Mouse (Mus musculus) NIH3T3 (cell line): ENCODE measurements at regions not wholly inside any gene's neighbourhood (a gene's known extent, or its start where the extent isn't known, plus 50 kb on each side); places are given as distances from the start of the nearest gene placed in this dataset.
"Not testable (repeated sequence)": the region's sequence is repeated elsewhere in the genome, so short reads cannot be mapped to it uniquely, and the experiment has no call there.

Source experiments
- DNase-seq: peaks from one replicate; pipeline ENCODE4 v3.0.0-alpha.2; 2012; ENCODE audit warnings: low read depth

- DNase-seq: no peak
Measured at GRCm38 (mm10) chr6:103809986-103810341, 299.6 kb downstream of the Chl1 start.

DNA sequence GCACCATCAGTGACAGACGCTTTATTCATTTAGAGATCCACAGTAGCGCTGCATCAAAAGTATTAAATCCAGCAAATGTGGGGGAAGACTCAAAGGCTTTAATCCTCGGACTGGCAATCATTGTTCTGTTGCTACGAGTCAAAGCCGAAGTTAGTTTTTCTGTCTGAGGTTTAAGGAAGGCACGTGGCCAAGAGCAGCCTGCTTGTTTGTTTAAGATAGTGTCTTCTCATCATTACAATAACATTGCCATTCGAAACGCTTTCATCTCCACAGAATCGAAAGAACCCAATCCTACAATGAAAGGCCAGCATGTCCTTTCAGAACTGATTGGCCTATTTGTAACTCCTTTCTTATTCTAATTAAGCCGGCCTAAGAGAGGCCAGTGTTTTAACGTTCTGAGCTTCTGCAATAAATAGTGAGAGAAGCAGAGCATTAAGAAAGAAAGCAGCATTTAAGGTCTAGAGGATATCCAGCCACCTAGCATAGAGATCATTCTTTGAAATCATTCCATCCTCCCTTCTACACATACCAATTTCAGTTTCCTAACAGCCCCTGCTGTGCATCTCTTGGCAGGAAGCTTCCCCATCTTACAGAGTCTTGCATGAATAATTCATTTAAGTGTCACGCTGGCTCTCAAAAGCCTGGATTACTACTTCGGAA, 300.1 kb downstream of the Chl1 start:
- no peak for DNase-seq

GRCm38 (mm10) chr6:103816396-103816795, 306.0 kb downstream of the Chl1 start:
- DNase-seq: not testable (repeated sequence)

DNA sequence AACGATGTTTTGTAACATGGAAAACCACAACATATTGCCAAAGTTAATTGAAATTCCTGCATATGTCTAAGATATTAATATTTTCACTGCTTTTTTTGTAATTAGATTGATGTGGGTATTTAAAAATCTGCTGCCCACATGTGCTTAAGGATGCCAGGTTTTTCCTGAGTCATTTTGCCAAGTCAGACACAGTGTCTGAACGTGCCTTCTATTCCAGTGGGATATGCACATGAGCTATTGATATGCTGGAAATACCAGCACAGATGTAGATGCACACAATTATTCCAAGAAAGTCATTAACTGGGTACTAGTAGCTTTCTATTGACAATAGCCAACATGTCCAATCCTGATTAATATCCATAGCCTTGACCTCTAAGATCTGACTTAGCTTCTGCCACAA, 315.7 kb downstream of the Chl1 start:
- DNase-seq: no peak

DNA sequence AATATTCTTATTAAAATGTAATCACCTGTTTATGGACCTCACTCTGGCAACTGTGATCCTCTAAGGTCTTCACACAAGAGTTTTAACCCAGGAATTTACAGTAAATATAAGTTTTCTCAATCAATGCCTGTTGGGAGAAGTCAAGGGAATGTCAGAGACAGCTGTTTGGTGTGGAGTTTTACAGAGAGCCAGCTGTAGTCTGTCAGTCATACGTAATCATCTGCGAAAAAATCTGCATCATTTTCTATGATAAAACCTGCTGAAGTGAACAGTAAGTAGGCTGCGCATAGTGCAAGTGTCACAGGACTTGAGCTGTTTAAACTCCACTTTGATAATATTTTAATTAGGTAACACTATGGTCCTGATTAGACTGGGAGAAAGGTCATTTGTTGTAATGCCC, 317.2 kb downstream of the Chl1 start:
- DNase-seq: no peak

DNA sequence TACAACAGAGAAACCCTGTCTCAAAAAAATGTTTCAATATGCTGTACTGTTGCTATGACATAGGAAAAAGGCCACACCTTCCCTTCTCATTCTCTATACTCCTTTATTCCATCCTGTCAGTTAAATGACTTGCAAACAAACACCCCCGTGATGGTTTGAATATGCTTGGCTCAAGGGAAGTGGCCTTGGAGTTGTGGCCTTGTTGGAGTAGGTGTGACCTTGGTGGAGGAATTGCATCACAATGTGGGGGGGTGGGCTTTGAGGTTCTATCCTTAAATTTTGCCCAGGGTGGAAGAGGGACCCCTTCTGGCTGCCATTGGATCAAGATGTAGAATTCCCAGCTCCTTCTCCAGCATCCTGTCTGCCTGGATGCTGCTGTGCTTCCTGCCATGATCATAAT, 318.5 kb downstream of the Chl1 start:
- no peak for DNase-seq

GRCm38 (mm10) chr6:103832301-103832700, 321.9 kb downstream of the Chl1 start:
- DNase-seq: no peak

DNA sequence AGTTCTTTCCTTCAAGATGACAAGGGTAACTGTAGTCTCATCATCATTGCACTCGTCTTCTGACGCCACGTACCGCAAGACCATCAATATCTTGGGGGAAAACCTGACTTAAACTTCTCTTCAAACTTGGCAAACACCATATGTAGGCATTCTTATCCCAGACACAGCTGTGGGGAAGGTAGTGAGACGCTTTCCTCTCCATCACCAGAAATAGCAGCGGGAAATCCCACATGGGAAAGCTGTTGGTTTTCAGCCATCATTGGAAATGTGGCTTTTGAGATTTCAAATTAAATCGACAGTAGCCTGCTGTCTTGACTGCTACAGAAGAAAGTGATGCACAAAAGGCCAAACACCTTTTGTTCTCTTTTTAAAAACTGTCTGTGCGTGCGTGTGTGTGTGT, 322.4 kb downstream of the Chl1 start:
- DNase-seq: no peak

DNA sequence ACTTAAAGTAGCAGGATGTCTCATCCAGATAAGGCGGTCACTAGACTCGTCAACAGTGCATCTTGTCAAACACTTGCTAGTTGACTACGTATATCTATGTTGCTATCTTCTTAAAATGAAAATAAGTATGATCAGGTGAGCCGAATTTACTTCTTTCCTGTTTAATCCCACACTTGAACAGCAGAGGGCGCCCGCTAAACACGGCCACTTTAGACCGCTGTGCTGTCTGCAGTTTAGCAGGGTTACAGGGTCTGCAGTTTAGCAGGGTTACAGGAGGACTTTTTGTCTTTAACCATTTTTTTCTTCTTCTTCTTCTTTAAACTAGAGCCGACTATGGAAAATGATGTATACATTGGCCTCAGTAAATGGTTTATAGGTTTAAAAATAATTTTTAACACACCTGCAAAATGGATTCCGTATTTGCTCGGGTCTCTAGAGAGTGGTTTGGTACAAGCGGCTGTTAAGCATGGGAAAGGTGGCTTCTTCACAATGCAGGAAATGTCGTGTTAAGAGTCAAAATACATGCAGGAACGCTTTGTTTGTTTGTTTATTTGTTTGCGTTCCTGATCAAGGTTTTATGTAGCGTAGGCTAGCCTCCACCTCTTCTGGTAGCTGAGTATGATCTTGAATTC, 323.2 kb downstream of the Chl1 start:
- peak; percentile 65 for DNase-seq

GRCm38 (mm10) chr6:103834726-103835229, 324.4 kb downstream of the Chl1 start:
- no peak for DNase-seq

DNA sequence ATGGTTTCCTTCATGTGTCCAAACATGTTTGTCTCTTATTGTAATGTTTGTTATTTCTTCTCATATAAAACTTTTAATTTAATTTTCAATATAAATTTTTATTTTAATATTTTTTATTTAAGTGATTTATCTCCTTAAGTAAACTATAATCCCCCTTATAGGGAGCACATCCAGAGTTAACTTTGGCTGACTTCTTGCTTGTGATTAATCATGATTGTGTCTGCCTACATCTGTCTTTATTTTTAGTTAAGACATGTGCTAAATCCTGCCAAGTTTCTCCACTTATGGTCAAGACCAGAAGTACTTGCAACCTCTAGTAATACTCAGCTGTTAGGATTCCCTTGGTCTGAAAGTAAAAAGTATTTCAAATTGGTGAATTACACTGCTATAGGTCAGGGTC, 349.4 kb downstream of the Chl1 start:
- no peak for DNase-seq

DNA sequence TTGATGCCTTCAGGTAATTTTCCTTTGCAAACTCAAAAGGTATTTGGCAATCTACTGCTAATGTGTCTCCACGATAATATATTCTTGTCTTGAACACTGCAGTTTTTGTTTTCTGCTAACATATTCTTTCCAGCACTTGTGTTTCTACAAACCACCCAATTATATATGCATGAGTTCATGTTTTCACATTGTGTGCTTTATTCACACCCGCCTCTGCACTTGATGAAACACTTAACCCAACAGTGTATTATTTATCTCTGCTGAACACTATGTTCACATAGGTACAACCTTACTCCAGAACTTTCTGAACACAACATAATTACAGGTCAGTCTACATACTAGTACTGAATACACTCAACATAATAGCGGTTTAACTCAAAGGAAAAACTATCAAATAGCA, 383.1 kb downstream of the Chl1 start:
- no peak for DNase-seq

DNA sequence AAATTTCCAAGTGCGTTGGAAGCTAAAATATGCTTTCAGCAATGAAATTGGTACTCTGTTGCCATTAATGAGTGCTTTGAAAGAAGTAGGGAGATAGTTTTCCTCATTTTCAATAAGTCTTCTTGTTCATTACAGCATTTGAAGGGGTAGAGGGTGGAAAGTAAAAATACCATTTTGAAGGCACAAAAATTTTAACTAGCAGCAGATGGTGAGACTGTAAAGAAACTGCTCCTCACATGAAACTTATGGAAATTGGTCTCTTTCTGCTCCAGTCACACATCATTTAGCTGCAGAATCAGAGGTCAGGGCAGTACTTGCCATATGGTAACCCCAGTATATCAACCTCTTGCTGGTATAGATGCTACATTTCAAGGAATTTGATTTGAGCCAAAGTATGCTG, 414.1 kb downstream of the Chl1 start:
- DNase-seq: no peak

- DNase-seq: no peak
Measured at GRCm38 (mm10) chr6:103927094-103927493, 416.7 kb downstream of the Chl1 start.

DNA sequence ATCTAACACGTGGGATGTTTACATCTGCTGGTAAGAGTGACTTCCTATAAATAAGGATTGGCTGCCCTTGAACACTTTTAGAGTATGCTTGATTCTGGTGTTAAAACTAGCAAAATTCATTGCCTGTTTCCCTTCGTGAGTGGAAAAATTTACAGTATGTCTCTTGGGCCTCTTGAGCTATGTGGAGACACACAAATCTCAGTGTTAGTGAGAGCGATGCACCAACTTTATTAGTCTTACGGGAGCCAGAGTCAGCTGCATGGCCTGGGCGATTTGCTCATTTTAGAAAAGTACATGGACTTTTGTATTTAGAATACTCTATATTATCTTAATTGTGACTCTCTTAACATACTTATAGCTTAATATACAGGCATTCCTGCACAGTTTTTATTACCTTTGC, 430.0 kb downstream of the Chl1 start:
- no peak for DNase-seq

- no peak for DNase-seq
Measured at GRCm38 (mm10) chr6:103944361-103944760, 434.0 kb downstream of the Chl1 start.

- no peak for DNase-seq
Measured at GRCm38 (mm10) chr6:103947474-103947873, 437.1 kb downstream of the Chl1 start.

DNA sequence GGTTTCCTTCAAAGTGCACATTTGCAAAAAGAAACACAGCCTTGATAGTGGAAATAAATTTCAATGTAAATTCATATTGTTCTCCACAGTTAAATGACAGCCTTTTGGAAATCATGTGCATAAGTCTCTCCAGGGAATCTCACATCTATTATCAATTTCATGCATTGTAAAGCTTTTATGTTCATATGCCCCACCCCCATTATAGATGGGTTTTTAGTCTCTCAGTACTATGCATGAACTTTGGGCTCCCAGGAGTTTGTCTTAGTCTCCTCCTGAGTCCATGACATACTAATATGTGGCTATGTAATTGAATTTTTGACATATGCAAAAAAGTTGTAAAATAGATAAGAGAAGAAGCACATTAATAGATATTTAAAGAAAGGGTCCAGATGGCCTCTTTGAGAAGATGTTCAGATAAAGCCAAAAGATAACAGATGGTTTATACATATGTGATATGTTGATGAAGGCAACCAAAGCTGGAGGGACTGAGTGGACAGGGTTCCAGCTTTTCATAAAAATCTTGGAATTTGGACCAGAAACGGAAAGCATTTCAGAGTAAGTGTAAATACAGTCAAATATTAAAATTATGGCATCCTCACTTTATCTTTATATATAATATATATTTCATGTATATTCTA, 442.9 kb downstream of the Chl1 start:
- DNase-seq: no peak

- no peak for DNase-seq
Measured at GRCm38 (mm10) chr6:103959002-103959401, 448.6 kb downstream of the Chl1 start.

GRCm38 (mm10) chr6:103967811-103968420, 457.5 kb downstream of the Chl1 start:
- no peak for DNase-seq

DNA sequence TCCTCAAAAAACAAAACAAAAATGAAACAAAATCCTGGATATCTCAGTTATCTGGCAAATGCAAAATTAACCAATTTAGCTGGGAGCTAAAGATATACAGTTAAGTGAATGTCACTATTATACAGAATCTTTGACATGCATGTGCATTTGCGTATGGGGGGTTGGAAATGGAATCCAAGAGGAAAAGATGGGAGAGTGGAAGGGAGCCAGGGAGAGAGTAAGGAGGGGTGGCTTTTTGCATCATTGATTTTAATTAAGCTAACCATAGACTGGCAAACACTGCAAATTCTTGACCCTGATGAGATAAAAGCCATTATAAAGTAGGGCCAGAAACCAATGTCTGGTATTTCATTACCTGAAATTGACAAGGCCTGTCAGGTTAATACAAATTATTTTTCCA, 488.8 kb downstream of the Chl1 start:
- no peak for DNase-seq

GRCm38 (mm10) chr6:104028439-104029091, 464.0 kb upstream of the Cntn6 start:
- DNase-seq: peak; percentile 84

- no peak for DNase-seq
Measured at GRCm38 (mm10) chr6:104038853-104039252, 453.7 kb upstream of the Cntn6 start.
